Mouse (Mus musculus): Measurements from ENCODE around the gene Alkbh3. TPM values are rescaled to one million over a fixed set of nuclear protein-coding genes. Genes with fewer than 3 reads are reported as not detected.

Gene Alkbh3
- polyA plus RNA-seq, 1 experiment from 2014 or later, result 26.0 TPM

- whole genome bisulfite sequencing (ENCODE audit: insufficient replicate concordance), result 4% methylated on average over 2 of the region's 2 CpGs
- H3K4me3 ChIP-seq (ENCODE audit: low read depth, low read length), result no peak overlapping the region
- H3K27ac ChIP-seq (ENCODE audit: low read length), result no peak overlapping the region
- no peaks in the 10 kb centered on the region for H3K27me3 ChIP-seq (ENCODE audit: control insufficient read depth, insufficient read depth, low read depth, low read length)
- peaks cover 6% of the 10 kb centered on the region for H3K36me3 ChIP-seq (ENCODE audit: control insufficient read depth, insufficient read depth)
- H3K9ac ChIP-seq (ENCODE audit: low read depth, low read length), result no peak overlapping the region
- no peaks in the 10 kb centered on the region for H3K9me3 ChIP-seq (replicated peaks; ENCODE audit: control insufficient read depth, low read length)
- H3K4me2 ChIP-seq (ENCODE audit: low read depth, low read length), result no peak overlapping the region
- H3K4me1 ChIP-seq (ENCODE audit: control insufficient read depth, low read depth, low read length), result no peaks in the 10 kb centered on the region
- 0 out of 2 replicates have a peak, but pooled peaks have one; percentile 30 for ATAC-seq (ENCODE audit: low read depth)
Measured at GRCm38 (mm10) chr2:94002331-94002730, 8.3 kb downstream of the Alkbh3 start.

GRCm38 (mm10) chr2:94001918-94002317, 8.7 kb downstream of the Alkbh3 start:
- H3K9me3 ChIP-seq (replicated peaks; ENCODE audit: control insufficient read depth, low read length), result no peaks in the 10 kb centered on the region
- ATAC-seq (ENCODE audit: low read depth), result no peak
- H3K27me3 ChIP-seq (ENCODE audit: control insufficient read depth, insufficient read depth, low read depth, low read length), result no peaks in the 10 kb centered on the region
- H3K36me3 ChIP-seq (ENCODE audit: control insufficient read depth, insufficient read depth), result peaks cover 6% of the 10 kb centered on the region
- no peak overlapping the region for H3K4me2 ChIP-seq (ENCODE audit: low read depth, low read length)
- no peak overlapping the region for H3K9ac ChIP-seq (ENCODE audit: low read depth, low read length)
- WGBS (ENCODE audit: insufficient replicate concordance), result 72% methylated on average over 4 of the region's 4 CpGs
- no peaks in the 10 kb centered on the region for H3K4me1 ChIP-seq (ENCODE audit: control insufficient read depth, low read depth, low read length)
- no peak overlapping the region for H3K4me3 ChIP-seq (ENCODE audit: low read depth, low read length)
- no peak overlapping the region for H3K27ac ChIP-seq (ENCODE audit: low read length)

- H3K4me3 ChIP-seq (ENCODE audit: low read depth, low read length), result no peak overlapping the region
- no peaks in the 10 kb centered on the region for H3K27me3 ChIP-seq (ENCODE audit: control insufficient read depth, insufficient read depth, low read depth, low read length)
- no peaks in the 10 kb centered on the region for H3K4me1 ChIP-seq (ENCODE audit: control insufficient read depth, low read depth, low read length)
- no peak overlapping the region for H3K27ac ChIP-seq (ENCODE audit: low read length)
- H3K9me3 ChIP-seq (replicated peaks; ENCODE audit: control insufficient read depth, low read length), result no peaks in the 10 kb centered on the region
- H3K4me2 ChIP-seq (ENCODE audit: low read depth, low read length), result no peak overlapping the region
- no peak for ATAC-seq (ENCODE audit: low read depth)
- peaks cover 8% of the 10 kb centered on the region for H3K36me3 ChIP-seq (ENCODE audit: control insufficient read depth, insufficient read depth)
- WGBS (ENCODE audit: insufficient replicate concordance), result 80% methylated on average over 6 of the region's 6 CpGs
- H3K9ac ChIP-seq (ENCODE audit: low read depth, low read length), result no peak overlapping the region
Measured at GRCm38 (mm10) chr2:94001411-94001810, 9.2 kb downstream of the Alkbh3 start.

GRCm38 (mm10) chr2:93996254-93996653, 14.4 kb downstream of the Alkbh3 start, which contains the start of gene Gm27027:
Gm27027 (minus strand) TSS chr2:93996354.
- Histone ChIP-seq H3K9me3 (replicated peaks; ENCODE audit: control insufficient read depth, low read length) (no peaks in the 10 kb centered on the region), H3K27me3 (ENCODE audit: control insufficient read depth, insufficient read depth, low read depth, low read length) (no peaks in the 10 kb centered on the region), H3K4me3 (ENCODE audit: low read depth, low read length) (no peak within 1 kb of the TSS), H3K36me3 (ENCODE audit: control insufficient read depth, insufficient read depth) (peaks cover 2% of the 10 kb centered on the region; the same call in 1 of the 2 replicates), H3K27ac (ENCODE audit: low read length) (no peak within 1 kb of the TSS), H3K9ac (ENCODE audit: low read depth, low read length) (no peak within 1 kb of the TSS), H3K4me1 (ENCODE audit: control insufficient read depth, low read depth, low read length) (no peaks in the 10 kb centered on the region), H3K4me2 (ENCODE audit: low read depth, low read length) (no peak within 1 kb of the TSS)
- WGBS (ENCODE audit: insufficient replicate concordance), result 80% methylated on average over 6 of the region's 6 CpGs
- no peak for ATAC-seq (ENCODE audit: low read depth)

GRCm38 (mm10) chr2:93992810-93993209, 17.8 kb downstream of the Alkbh3 start:
- Histone ChIP-seq H3K9me3 (replicated peaks; ENCODE audit: control insufficient read depth, low read length) (no peaks in the 10 kb centered on the region), H3K36me3 (ENCODE audit: control insufficient read depth, insufficient read depth) (peaks cover 2% of the 10 kb centered on the region), H3K4me1 (ENCODE audit: control insufficient read depth, low read depth, low read length) (no peaks in the 10 kb centered on the region), H3K4me3 (ENCODE audit: low read depth, low read length) (no peak overlapping the region), H3K27ac (ENCODE audit: low read length) (no peak overlapping the region), H3K9ac (ENCODE audit: low read depth, low read length) (no peak overlapping the region), H3K4me2 (ENCODE audit: low read depth, low read length) (no peak overlapping the region), H3K27me3 (ENCODE audit: control insufficient read depth, insufficient read depth, low read depth, low read length) (no peaks in the 10 kb centered on the region)
- ATAC-seq (ENCODE audit: low read depth), result no peak
- 61% methylated on average over 3 of the region's 3 CpGs for WGBS (ENCODE audit: insufficient replicate concordance)

- WGBS (ENCODE audit: insufficient replicate concordance), result 60% methylated on average over 5 of the region's 5 CpGs
- ATAC-seq (ENCODE audit: low read depth), result no peak
- H3K9ac ChIP-seq (ENCODE audit: low read depth, low read length), result no peak overlapping the region
Measured at GRCm38 (mm10) chr2:93992259-93992658, 18.3 kb downstream of the Alkbh3 start.

GRCm38 (mm10) chr2:93991336-93991735, 19.3 kb downstream of the Alkbh3 start:
- WGBS (ENCODE audit: insufficient replicate concordance), result 54% methylated on average over 3 of the region's 3 CpGs
- no peak overlapping the region for H3K4me3 ChIP-seq (ENCODE audit: low read depth, low read length)
- H3K4me2 ChIP-seq (ENCODE audit: low read depth, low read length), result no peak overlapping the region
- H3K9me3 ChIP-seq (replicated peaks; ENCODE audit: control insufficient read depth, low read length), result no peaks in the 10 kb centered on the region
- no peak overlapping the region for H3K9ac ChIP-seq (ENCODE audit: low read depth, low read length)
- no peaks in the 10 kb centered on the region; the same call in none of the 2 replicates for H3K36me3 ChIP-seq (ENCODE audit: control insufficient read depth, insufficient read depth)
- H3K27ac ChIP-seq (ENCODE audit: low read length), result no peak overlapping the region
- no peaks in the 10 kb centered on the region for H3K4me1 ChIP-seq (ENCODE audit: control insufficient read depth, low read depth, low read length)
- ATAC-seq (ENCODE audit: low read depth), result no peak
- no peaks in the 10 kb centered on the region for H3K27me3 ChIP-seq (ENCODE audit: control insufficient read depth, insufficient read depth, low read depth, low read length)

More at GRCm38 (mm10) chr2:93992259-93992658, 18.3 kb downstream of the Alkbh3 start:
- H3K4me1 ChIP-seq (ENCODE audit: control insufficient read depth, low read depth, low read length), result no peaks in the 10 kb centered on the region
- H3K36me3 ChIP-seq (ENCODE audit: control insufficient read depth, insufficient read depth), result peaks cover 2% of the 10 kb centered on the region
- H3K27me3 ChIP-seq (ENCODE audit: control insufficient read depth, insufficient read depth, low read depth, low read length), result no peaks in the 10 kb centered on the region
- no peak overlapping the region for H3K27ac ChIP-seq (ENCODE audit: low read length)
- H3K4me2 ChIP-seq (ENCODE audit: low read depth, low read length), result no peak overlapping the region
- no peaks in the 10 kb centered on the region for H3K9me3 ChIP-seq (replicated peaks; ENCODE audit: control insufficient read depth, low read length)
- H3K4me3 ChIP-seq (ENCODE audit: low read depth, low read length), result no peak overlapping the region

GRCm38 (mm10) chr2:93988440-93988839, 22.2 kb downstream of the Alkbh3 start:
- no peaks in the 10 kb centered on the region for H3K27me3 ChIP-seq (ENCODE audit: control insufficient read depth, insufficient read depth, low read depth, low read length)
- no peaks in the 10 kb centered on the region for H3K4me1 ChIP-seq (ENCODE audit: control insufficient read depth, low read depth, low read length)
- no peak overlapping the region for H3K27ac ChIP-seq (ENCODE audit: low read length)
- 77% methylated on average over 2 of the region's 2 CpGs for WGBS (ENCODE audit: insufficient replicate concordance)
- no peaks in the 10 kb centered on the region for H3K9me3 ChIP-seq (replicated peaks; ENCODE audit: control insufficient read depth, low read length)
- no peak overlapping the region for H3K4me3 ChIP-seq (ENCODE audit: low read depth, low read length)
- ATAC-seq (ENCODE audit: low read depth), result no peak
- no peak overlapping the region for H3K9ac ChIP-seq (ENCODE audit: low read depth, low read length)
- no peaks in the 10 kb centered on the region; the same call in none of the 2 replicates for H3K36me3 ChIP-seq (ENCODE audit: control insufficient read depth, insufficient read depth)
- no peak overlapping the region for H3K4me2 ChIP-seq (ENCODE audit: low read depth, low read length)

GRCm38 (mm10) chr2:93982457-93983235, 28.0 kb downstream of the Alkbh3 start:
- no peaks in the 10 kb centered on the region for H3K27me3 ChIP-seq (ENCODE audit: control insufficient read depth, insufficient read depth, low read depth, low read length)
- no peaks in the 10 kb centered on the region for H3K36me3 ChIP-seq (ENCODE audit: control insufficient read depth, insufficient read depth)
- WGBS (ENCODE audit: insufficient replicate concordance), result 64% methylated on average over 4 of the region's 4 CpGs
- H3K4me1 ChIP-seq (ENCODE audit: control insufficient read depth, low read depth, low read length), result no peaks in the 10 kb centered on the region
- H3K9me3 ChIP-seq (replicated peaks; ENCODE audit: control insufficient read depth, low read length), result no peaks in the 10 kb centered on the region
- no peak overlapping the region for H3K4me2 ChIP-seq (ENCODE audit: low read depth, low read length)
- no peak overlapping the region for H3K4me3 ChIP-seq (ENCODE audit: low read depth, low read length)
- no peak overlapping the region for H3K27ac ChIP-seq (ENCODE audit: low read length)
- no peak overlapping the region for H3K9ac ChIP-seq (ENCODE audit: low read depth, low read length)
- no peak for ATAC-seq (ENCODE audit: low read depth)
